Mouse (Mus musculus) spleen, adult 12 weeks (tissue): Measurements from ENCODE around the gene Eps8l3.

ENCODE experiments used
- DNase-seq: peaks from one replicate; pipeline ENCODE4 v3.0.0; 2022; ENCODE audit warnings: low spot score

The Eps8l3 gene

GRCm38 (mm10) chr3:107877005-107877404, at the start of gene Eps8l3:
Gene Eps8l3, plus strand, starts transcription at chr3:107877229.
- DNase-seq: no peak

GRCm38 (mm10) chr3:107827873-107828405, 49.1 kb upstream of the Eps8l3 start:
- no peak for DNase-seq

- no peak for DNase-seq
Observed at GRCm38 (mm10) chr3:107828518-107828917, 48.5 kb upstream of the Eps8l3 start.

- DNase-seq: no peak
Observed at GRCm38 (mm10) chr3:107828997-107829396, 48.0 kb upstream of the Eps8l3 start.

GRCm38 (mm10) chr3:107829625-107830024, 47.4 kb upstream of the Eps8l3 start:
- DNase-seq: no peak

- DNase-seq: no peak
Observed at GRCm38 (mm10) chr3:107831875-107832554, 45.0 kb upstream of the Eps8l3 start.

GRCm38 (mm10) chr3:107832645-107833044, 44.4 kb upstream of the Eps8l3 start:
- no peak for DNase-seq

- DNase-seq: no peak
Observed at GRCm38 (mm10) chr3:107833370-107833769, 43.7 kb upstream of the Eps8l3 start.

- no peak for DNase-seq
Observed at GRCm38 (mm10) chr3:107833872-107834341, 43.1 kb upstream of the Eps8l3 start.

GRCm38 (mm10) chr3:107835301-107835700, 41.7 kb upstream of the Eps8l3 start:
- no peak for DNase-seq

GRCm38 (mm10) chr3:107839855-107840254, 37.2 kb upstream of the Eps8l3 start:
- DNase-seq: no peak

- DNase-seq: no peak
Observed at GRCm38 (mm10) chr3:107840855-107841254, 36.2 kb upstream of the Eps8l3 start.

GRCm38 (mm10) chr3:107841370-107841769, 35.7 kb upstream of the Eps8l3 start:
- DNase-seq: no peak

- no peak for DNase-seq
Observed at GRCm38 (mm10) chr3:107843406-107843805, 33.6 kb upstream of the Eps8l3 start.

- no peak for DNase-seq
Observed at GRCm38 (mm10) chr3:107844001-107844400, 33.0 kb upstream of the Eps8l3 start.

GRCm38 (mm10) chr3:107844499-107844898, 32.5 kb upstream of the Eps8l3 start:
- no peak for DNase-seq

- no peak for DNase-seq
Observed at GRCm38 (mm10) chr3:107846175-107846574, 30.9 kb upstream of the Eps8l3 start.

- no peak for DNase-seq
Observed at GRCm38 (mm10) chr3:107846835-107847234, 30.2 kb upstream of the Eps8l3 start.

GRCm38 (mm10) chr3:107848126-107848525, 28.9 kb upstream of the Eps8l3 start:
- no peak for DNase-seq

- DNase-seq: no peak
Observed at GRCm38 (mm10) chr3:107849000-107849692, 27.9 kb upstream of the Eps8l3 start.

GRCm38 (mm10) chr3:107849693-107850031, 27.4 kb upstream of the Eps8l3 start:
- DNase-seq: no peak

GRCm38 (mm10) chr3:107850418-107851031, 26.5 kb upstream of the Eps8l3 start:
- no peak for DNase-seq

GRCm38 (mm10) chr3:107852786-107853185, 24.2 kb upstream of the Eps8l3 start:
- no peak for DNase-seq
